Comparison of ENCODE assay signal across 9 mouse cellular contexts in genomic region chr7:92776647-92777046, GRCm38 (mm10). TPM values are rescaled to one million over a fixed set of nuclear protein-coding genes. Genes with fewer than 3 reads are reported as not detected.
A peak's percentile ranks its signal among the peaks of the same experiment; 100 is the strongest.
DNase-seq lines count a peak whose midpoint lies in the region; ATAC-seq and TF ChIP-seq lines count a peak whose summit lies in the region.
"Had no signal": no experiment of that assay in that cellular context is flagged by ENCODE, and none has a peak within 500 bp of the region (broad histone marks: within the 10 kb centered on the region; RNA-seq: fewer than 3 reads in every experiment).

No protein-coding gene starts in this region.

- no peaks in the 10 kb centered on the region for H3K27me3 ChIP-seq in neural tube, embryonic 14.5 days (ENCODE audit: control insufficient read depth, insufficient read depth, low read length)

- H3K4me3 ChIP-seq in left cerebral cortex, adult 2 months, result peak overlapping the region; percentile 50
- no peak overlapping the region; the same call in 1 of the 2 replicates for H3K4me3 ChIP-seq in embryonic fibroblast, embryonic 13.5 days (ENCODE audit: insufficient read depth, low read length)
- H3K4me3 ChIP-seq in neural tube, embryonic 14.5 days (ENCODE audit: low read depth, low read length), result no peak overlapping the region

- DNase-seq in left cerebral cortex, adult 2 months (ENCODE audit: extremely low spot score in 1 of 2, low spot score in 2 of 2), result no peak
- DNase-seq in left cerebral cortex, adult 11 months (ENCODE audit: low spot score), result no peak
- peak; percentile 6 for DNase-seq in hindlimb bud, embryonic 11.5 days (ENCODE audit: extremely low spot score, low read depth, low spot score)
- no peak for DNase-seq in spleen, adult 18-20 months
- no peak for DNase-seq in frontal cortex, postnatal 36 days (ENCODE audit: low spot score in 2 of 2)
- DNase-seq in thymus, postnatal 0 days (ENCODE audit: low spot score), result no peak
- DNase-seq: thymus, postnatal 36 days had no signal

- intact Hi-C loops in left cerebral cortex, adult 2 months (cut with DNase I), result loop anchor here (2.0 kb wide), 1 partner anchor 34 kb away; no protein-coding TSS in a partner anchor

- no peak for ATAC-seq in neural tube, embryonic 14.5 days (ENCODE audit: low read depth)

- H3K4me2 ChIP-seq in neural tube, embryonic 14.5 days (ENCODE audit: low read depth, low read length), result peak overlapping the region; percentile 29; the same call in 1 of the 2 replicates

- WGBS in neural tube, embryonic 14.5 days, result 66% methylated on average over 4 of the region's 4 CpGs

- no peak for TF ChIP-seq POLR2A in embryonic fibroblast, embryonic 13.5 days (IDR thresholded peaks at IDR 0.05; ENCODE audit: low read depth, low read length)

- H3K9ac ChIP-seq in neural tube, embryonic 14.5 days (replicated peaks; ENCODE audit: low read depth, low read length), result no peak overlapping the region; the same call in 1 of the 2 replicates

- peak overlapping the region; percentile 94 for H3K27ac ChIP-seq in left cerebral cortex, adult 2 months
- peak overlapping the region; percentile 93 for H3K27ac ChIP-seq in embryonic fibroblast, embryonic 13.5 days (ENCODE audit: insufficient read depth, low read length)
- H3K27ac ChIP-seq in neural tube, embryonic 14.5 days (ENCODE audit: low read depth, low read length), result peak overlapping the region; percentile 66

- no peaks in the 10 kb centered on the region for H3K36me3 ChIP-seq in neural tube, embryonic 14.5 days (ENCODE audit: control insufficient read depth, insufficient read depth, low read length)

- no peaks in the 10 kb centered on the region for H3K9me3 ChIP-seq in neural tube, embryonic 14.5 days (ENCODE audit: control insufficient read depth, low read length)

- H3K4me1 ChIP-seq in embryonic fibroblast, embryonic 13.5 days (ENCODE audit: control insufficient read depth, insufficient read depth, low read length), result peaks cover 17% of the 10 kb centered on the region
- 0 out of 2 replicates have a peak, but pooled peaks cover 6% of the 10 kb centered on the region for H3K4me1 ChIP-seq in neural tube, embryonic 14.5 days (ENCODE audit: control insufficient read depth, insufficient read depth, low read length)

- TF ChIP-seq CTCF in left cerebral cortex, adult 2 months (IDR thresholded peaks at IDR 0.05), result no peak
- no peak for TF ChIP-seq CTCF in embryonic fibroblast, embryonic 13.5 days (IDR thresholded peaks at IDR 0.05; ENCODE audit: borderline replicate concordance, insufficient read depth, low read length)

RNA-seq across cellular contexts. Expression of gene Rab30, which starts 35.2 kb away (rescaled TPM):
- total RNA-seq in left cerebral cortex, adult 2 months (2021), result 10 to 100 TPM; 38.7 to 43.6 TPM
- 38.7 and 45.6 TPM in 2 replicates for polyA plus RNA-seq in embryonic fibroblast, embryonic 13.5 days (2011; ENCODE audit: insufficient read length, low read depth, missing spikeins)
- 28.5 and 34.7 TPM in 2 replicates for polyA plus RNA-seq in neural tube, embryonic 14.5 days (2014; fragmentation: Nextera tagmentation; extraction: Ambion mirVana)
- polyA plus RNA-seq in thymus, postnatal 0 days (2015; fragmentation: Nextera tagmentation; extraction: Ambion mirVana), result 3.8 and 4.3 TPM in 2 replicates
